Mouse (Mus musculus) forebrain, embryonic 15.5 days (tissue): ENCODE measurements around the gene Prx. TPM values are rescaled to one million over a fixed set of nuclear protein-coding genes. Genes with fewer than 3 reads are reported as not detected.

Experiments used
- ATAC-seq: fragments of 200-750 bp; cut with Nextera tagmentation; replicated peaks from 2 replicates; pipeline ENCODE4 v1.8.0; 2017; ENCODE audit warnings: mild to moderate bottlenecking, moderate TSS enrichment, moderate library complexity
- H3K27ac ChIP-seq: fragments of 300-500 bp; sonication (generic); replicated peaks from 2 replicates; pipeline ENCODE4 v1.5.1; 2015; ENCODE audit warnings: mild to moderate bottlenecking, inconsistent platforms
- H3K27me3 ChIP-seq: fragments of 300-500 bp; sonication (generic); 2 replicates; pipeline ENCODE4 v1.6.1; 2015; ENCODE audit warnings: inconsistent platforms
- H3K36me3 ChIP-seq: fragments of 300-500 bp; sonication (generic); 2 replicates; pipeline ENCODE4 v1.6.1; 2015; ENCODE audit warnings: mild to moderate bottlenecking, inconsistent platforms
- H3K4me1 ChIP-seq: fragments of 300-500 bp; sonication (generic); 2 replicates; pipeline ENCODE4 v1.6.1; 2015; ENCODE audit warnings: inconsistent platforms
- H3K4me2 ChIP-seq: fragments of 300-500 bp; sonication (generic); replicated peaks from 2 replicates; pipeline ENCODE4 v1.6.1; 2015; ENCODE audit warnings: mild to moderate bottlenecking, inconsistent platforms
- H3K4me3 ChIP-seq: fragments of 300-500 bp; sonication (generic); 2 replicates; pipeline ENCODE4 v1.5.1; 2015; ENCODE audit warnings: mild to moderate bottlenecking, inconsistent platforms
- H3K9ac ChIP-seq: fragments of 300-500 bp; sonication (generic); replicated peaks from 2 replicates; pipeline ENCODE4 v1.6.1; 2015; ENCODE audit warnings: mild to moderate bottlenecking, inconsistent platforms
- H3K9me3 ChIP-seq: fragments of 300-500 bp; sonication (generic); 2 replicates; pipeline ENCODE4 v1.6.1; 2016; ENCODE audit warnings: inconsistent platforms
- WGBS: fragments of 180-500 bp; shearing (Covaris S2); methylation state at CpG from one replicate; pipeline ENCODE4 v1.1.7; 2015; ENCODE audit warnings: mixed read lengths; 5-methylcytosine and 5-hydroxymethylcytosine counted together
- polyA plus RNA-seq: library from polyadenylated mRNA; unstranded; fragments of >200 nt; fragmentation: Nextera tagmentation; extraction: Ambion mirVana; gene quantifications from 2 replicates; pipeline ENCODE4 v1.2.1, GENCODE M21; 2015

Prx gene
- 1.1 and 1.3 TPM in 2 replicates for polyA plus RNA-seq

DNA sequence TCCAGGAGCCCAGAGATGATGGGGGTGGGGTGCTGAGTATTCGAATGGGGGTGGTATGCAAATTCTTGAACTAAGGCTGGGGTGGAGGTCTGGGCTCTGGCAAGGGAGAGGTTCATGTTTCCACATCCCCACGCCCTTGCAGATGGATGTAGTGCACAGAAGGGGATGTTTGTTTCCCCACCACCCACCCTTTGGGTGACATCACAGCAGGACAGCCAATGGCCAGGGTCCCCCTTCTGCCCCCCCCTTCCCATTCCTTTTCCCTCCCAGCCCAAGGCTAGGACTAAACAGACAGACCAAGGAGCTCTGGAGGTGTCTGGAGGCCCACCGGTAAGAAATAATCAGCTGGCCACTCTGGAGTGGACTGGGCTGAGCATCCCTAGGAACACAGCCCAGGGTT, at the start of gene Prx:
Gene Prx, plus strand, starts transcription at position 289 of the 400 bp plus-strand sequence.
- H3K4me2 ChIP-seq: no peak within 1 kb of the TSS
- WGBS: 68% methylated on average over 3 of the region's 3 CpGs
- no peaks in the 10 kb centered on the region for H3K36me3 ChIP-seq
- H3K27me3 ChIP-seq: no peaks in the 10 kb centered on the region
- H3K9ac ChIP-seq: no peak within 1 kb of the TSS
- no peaks in the 10 kb centered on the region for H3K4me1 ChIP-seq
- H3K27ac ChIP-seq: no peak within 1 kb of the TSS
- H3K4me3 ChIP-seq: no peak within 1 kb of the TSS
- no peak for ATAC-seq
- no peaks in the 10 kb centered on the region for H3K9me3 ChIP-seq

DNA sequence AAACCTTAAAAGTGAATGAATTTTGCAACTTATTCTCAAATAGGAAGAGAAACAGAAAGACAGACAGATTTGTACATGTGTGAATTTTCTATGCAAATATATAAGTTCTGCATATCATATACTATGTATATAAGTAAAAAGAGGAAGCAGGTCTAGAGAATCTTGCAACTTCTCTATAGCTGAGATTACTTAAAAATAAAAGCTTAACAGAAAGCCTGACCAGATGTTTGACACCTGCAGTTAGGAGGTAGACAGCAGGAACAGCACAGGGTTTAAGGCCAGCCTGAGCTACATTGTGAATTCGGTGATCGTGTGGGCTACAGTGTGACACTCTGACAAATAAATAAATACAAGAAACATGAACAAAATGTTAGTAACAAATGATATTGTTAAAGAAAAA, 47.8 kb upstream of the Prx start:
- Histone ChIP-seq H3K27ac (no peak overlapping the region), H3K9ac (no peak overlapping the region), H3K4me2 (no peak overlapping the region), H3K9me3 (no peaks in the 10 kb centered on the region), H3K27me3 (no peaks in the 10 kb centered on the region), H3K36me3 (no peaks in the 10 kb centered on the region), H3K4me1 (0 out of 2 replicates have a peak, but pooled peaks cover 9% of the 10 kb centered on the region), H3K4me3 (no peak overlapping the region)
- 95% methylated on average over 2 of the region's 2 CpGs for WGBS
- no peak for ATAC-seq

DNA sequence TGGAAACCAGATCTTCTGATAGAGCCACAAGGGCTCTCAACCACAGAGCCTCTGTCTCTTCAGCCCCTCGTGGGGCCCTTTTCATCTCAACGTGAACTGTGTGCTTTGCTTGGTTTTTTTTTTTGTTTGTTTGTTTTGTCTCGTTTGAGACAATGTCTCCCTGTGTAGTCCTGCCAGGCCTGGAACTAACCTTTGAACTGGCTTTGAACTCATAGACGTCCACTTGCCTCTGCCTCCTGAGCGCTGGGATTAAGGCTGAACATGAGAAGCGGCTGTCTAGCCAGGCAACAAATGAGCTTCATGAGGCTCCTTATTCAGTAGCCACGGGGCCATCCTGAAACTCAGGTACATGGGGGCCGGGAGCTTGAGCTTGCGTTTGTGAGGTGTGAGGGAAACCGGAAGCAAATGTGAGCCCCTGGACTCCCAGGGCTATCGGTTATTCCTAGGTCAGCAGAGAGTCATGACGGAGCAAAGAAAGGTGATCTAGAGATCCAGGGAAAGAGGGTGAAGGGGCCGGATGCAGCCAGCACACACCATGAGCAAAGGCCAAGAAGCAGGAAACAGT, 46.8 kb upstream of the Prx start:
- H3K27ac ChIP-seq: no peak overlapping the region
- no peak overlapping the region for H3K9ac ChIP-seq
- H3K9me3 ChIP-seq: no peaks in the 10 kb centered on the region
- no peaks in the 10 kb centered on the region for H3K27me3 ChIP-seq
- no peak overlapping the region for H3K4me3 ChIP-seq
- ATAC-seq: no peak
- H3K4me2 ChIP-seq: no peak overlapping the region
- no peaks in the 10 kb centered on the region for H3K36me3 ChIP-seq
- 0 out of 2 replicates have a peak, but pooled peaks cover 7% of the 10 kb centered on the region for H3K4me1 ChIP-seq
- WGBS: 53% methylated on average over 13 of the region's 13 CpGs

DNA sequence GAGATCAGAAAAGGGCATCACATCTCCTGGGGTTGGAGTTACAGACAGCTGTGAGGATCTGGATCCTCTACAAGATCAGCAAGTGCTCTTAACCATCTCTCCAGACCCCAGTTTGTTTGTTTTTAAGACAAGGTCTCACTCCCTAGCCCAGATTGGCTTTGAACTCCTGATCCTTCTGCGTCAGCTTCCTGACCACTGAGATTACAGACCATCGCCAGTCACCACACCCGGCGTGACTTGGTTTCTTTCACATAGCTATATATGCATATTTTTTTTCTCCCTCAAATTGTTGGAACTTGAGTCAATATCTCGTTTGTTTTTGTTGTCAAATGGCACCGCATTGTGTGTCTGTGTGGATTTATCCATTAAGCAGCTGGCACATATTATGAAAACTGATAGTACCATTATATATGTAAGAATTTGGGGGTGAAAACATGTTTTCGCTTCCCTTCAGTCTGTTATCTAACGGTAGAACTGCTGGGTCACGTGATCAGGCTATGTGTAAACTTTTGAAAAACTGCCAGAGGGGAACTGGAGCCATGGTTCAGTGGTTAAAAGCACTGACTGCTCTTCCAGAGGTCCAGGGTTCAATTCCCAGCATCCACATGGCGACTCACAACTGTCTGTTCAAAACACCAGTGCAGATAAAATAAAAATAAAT, 44.5 kb upstream of the Prx start:
- Histone ChIP-seq H3K9ac (no peak overlapping the region), H3K4me1 (no peaks in the 10 kb centered on the region), H3K36me3 (no peaks in the 10 kb centered on the region), H3K27ac (no peak overlapping the region), H3K9me3 (no peaks in the 10 kb centered on the region), H3K27me3 (no peaks in the 10 kb centered on the region), H3K4me2 (no peak overlapping the region), H3K4me3 (no peak overlapping the region)
- WGBS: 83% methylated on average over 10 of the region's 10 CpGs
- no peak for ATAC-seq

DNA sequence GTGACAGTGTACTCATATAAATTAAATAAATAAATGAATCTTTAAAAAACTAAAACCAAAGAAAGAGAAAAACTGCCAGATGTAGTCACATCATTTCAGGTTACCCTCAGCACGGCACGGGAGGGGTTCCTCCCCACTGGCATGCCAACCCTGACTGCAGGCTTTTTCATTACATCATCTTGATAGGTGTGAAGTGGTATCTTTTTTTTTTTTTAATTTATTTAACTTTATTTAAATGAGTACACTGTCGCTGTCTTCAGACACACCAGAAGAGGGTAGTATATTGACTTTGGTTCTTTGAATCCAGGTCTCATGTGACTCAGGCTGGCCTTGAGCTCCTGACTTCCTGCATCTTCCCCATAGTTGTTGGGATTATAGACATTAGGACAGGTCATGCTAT, 43.9 kb upstream of the Prx start:
- Histone ChIP-seq H3K27ac (no peak overlapping the region), H3K4me2 (no peak overlapping the region), H3K9me3 (no peaks in the 10 kb centered on the region), H3K4me1 (no peaks in the 10 kb centered on the region), H3K9ac (no peak overlapping the region), H3K36me3 (no peaks in the 10 kb centered on the region), H3K4me3 (no peak overlapping the region), H3K27me3 (no peaks in the 10 kb centered on the region)
- no peak for ATAC-seq
- 86% methylated on average over 3 of the region's 3 CpGs for WGBS

DNA sequence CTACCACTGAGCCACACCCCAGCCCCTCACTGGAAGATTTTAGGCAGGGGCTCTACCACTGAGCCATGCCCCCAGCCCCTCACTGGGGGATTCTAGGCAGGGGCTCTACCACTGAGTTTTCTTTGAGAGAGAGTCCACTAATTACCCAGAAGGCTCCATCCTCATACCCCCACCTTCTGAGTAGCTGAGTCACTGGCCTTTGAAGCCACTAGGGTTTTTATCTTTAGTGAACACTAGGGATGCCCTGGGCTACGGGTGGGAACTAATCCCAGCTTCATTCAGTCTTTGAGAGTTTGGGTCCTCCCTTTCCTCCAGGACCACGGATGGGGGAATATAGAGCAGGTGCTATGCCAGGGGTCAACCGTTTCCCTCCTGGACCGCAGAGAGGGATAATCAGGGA, 40.5 kb upstream of the Prx start:
- no peak for ATAC-seq
- no peak overlapping the region for H3K4me3 ChIP-seq
- 86% methylated on average over 4 of the region's 4 CpGs for WGBS
- H3K9me3 ChIP-seq: no peaks in the 10 kb centered on the region
- H3K27me3 ChIP-seq: no peaks in the 10 kb centered on the region
- no peak overlapping the region for H3K27ac ChIP-seq
- no peaks in the 10 kb centered on the region for H3K4me1 ChIP-seq
- H3K4me2 ChIP-seq: no peak overlapping the region
- no peaks in the 10 kb centered on the region for H3K36me3 ChIP-seq
- no peak overlapping the region for H3K9ac ChIP-seq

DNA sequence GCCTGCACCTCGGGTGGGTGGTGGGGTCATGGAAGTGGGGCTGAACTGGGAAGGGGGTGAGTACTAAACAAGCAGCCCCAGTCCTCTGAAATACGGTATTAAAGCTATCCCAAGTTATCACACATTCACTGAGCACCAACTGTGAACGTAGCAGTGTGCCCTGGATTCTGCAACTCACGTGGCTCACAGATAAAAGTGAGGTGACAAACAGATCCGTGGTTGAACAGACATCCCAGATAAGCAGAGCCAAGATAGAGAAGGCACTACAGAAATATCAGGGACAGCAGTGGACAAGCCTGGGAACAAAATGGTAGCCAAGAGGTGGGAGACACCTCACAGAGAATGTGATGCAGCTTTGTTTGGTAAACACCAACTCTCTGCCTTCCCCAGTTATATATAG, 39.5 kb upstream of the Prx start:
- Histone ChIP-seq H3K9ac (no peak overlapping the region), H3K9me3 (no peaks in the 10 kb centered on the region), H3K4me1 (no peaks in the 10 kb centered on the region), H3K27me3 (no peaks in the 10 kb centered on the region), H3K4me3 (no peak overlapping the region), H3K4me2 (no peak overlapping the region), H3K27ac (no peak overlapping the region), H3K36me3 (no peaks in the 10 kb centered on the region)
- 91% methylated on average over 5 of the region's 5 CpGs for WGBS
- no peak for ATAC-seq

DNA sequence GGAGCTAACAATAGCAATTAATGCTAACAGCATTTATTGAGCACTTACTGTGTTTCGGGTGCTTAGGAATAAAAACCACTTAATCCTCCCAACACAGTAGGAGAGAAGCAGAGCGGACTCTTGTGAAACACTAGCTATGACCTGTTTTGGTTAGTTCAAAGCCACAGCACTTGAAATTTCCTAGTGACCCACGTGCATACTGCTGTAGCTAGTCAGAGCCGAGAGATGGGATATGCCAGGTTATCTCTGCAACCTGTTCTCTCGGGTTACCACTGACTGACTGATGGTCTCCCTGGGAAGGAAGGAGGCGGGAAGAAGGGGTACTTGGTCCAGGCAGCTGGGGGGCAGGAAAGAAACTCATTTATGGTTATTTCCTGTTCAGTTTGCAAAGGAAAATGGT, 38.6 kb upstream of the Prx start:
- H3K27ac ChIP-seq: no peak overlapping the region
- no peak overlapping the region for H3K4me2 ChIP-seq
- no peak for ATAC-seq
- H3K9me3 ChIP-seq: no peaks in the 10 kb centered on the region
- H3K36me3 ChIP-seq: no peaks in the 10 kb centered on the region
- WGBS: 84% methylated on average over 6 of the region's 6 CpGs
- no peak overlapping the region for H3K4me3 ChIP-seq
- no peaks in the 10 kb centered on the region for H3K4me1 ChIP-seq
- no peaks in the 10 kb centered on the region for H3K27me3 ChIP-seq
- no peak overlapping the region for H3K9ac ChIP-seq

DNA sequence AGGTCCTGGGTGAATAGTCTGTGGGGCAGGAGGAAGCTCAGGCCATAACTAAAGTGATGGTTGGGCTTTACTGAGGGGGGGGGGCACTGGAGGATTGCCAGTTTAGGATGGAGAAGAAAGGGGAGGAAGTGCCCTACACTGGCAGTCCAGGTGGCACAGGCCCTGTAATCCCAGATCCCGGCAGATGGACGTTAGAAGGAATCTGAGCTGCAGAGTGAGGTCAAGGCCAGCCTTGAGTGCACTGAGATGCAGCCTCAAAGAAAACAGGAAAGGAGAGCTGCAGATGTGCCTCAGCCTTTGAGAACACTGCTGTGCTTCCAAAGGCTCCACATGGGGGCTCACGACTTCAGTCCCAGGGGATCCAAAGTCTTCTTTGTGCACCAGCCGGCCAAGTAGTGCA, 31.5 kb upstream of the Prx start:
- Histone ChIP-seq H3K27me3 (no peaks in the 10 kb centered on the region), H3K9ac (no peak overlapping the region), H3K4me1 (peaks cover 5% of the 10 kb centered on the region; the same call in 1 of the 2 replicates), H3K4me3 (no peak overlapping the region), H3K27ac (no peak overlapping the region), H3K36me3 (no peaks in the 10 kb centered on the region), H3K9me3 (no peaks in the 10 kb centered on the region), H3K4me2 (no peak overlapping the region)
- 32% methylated on average over 4 of the region's 4 CpGs for WGBS
- ATAC-seq: no peak

DNA sequence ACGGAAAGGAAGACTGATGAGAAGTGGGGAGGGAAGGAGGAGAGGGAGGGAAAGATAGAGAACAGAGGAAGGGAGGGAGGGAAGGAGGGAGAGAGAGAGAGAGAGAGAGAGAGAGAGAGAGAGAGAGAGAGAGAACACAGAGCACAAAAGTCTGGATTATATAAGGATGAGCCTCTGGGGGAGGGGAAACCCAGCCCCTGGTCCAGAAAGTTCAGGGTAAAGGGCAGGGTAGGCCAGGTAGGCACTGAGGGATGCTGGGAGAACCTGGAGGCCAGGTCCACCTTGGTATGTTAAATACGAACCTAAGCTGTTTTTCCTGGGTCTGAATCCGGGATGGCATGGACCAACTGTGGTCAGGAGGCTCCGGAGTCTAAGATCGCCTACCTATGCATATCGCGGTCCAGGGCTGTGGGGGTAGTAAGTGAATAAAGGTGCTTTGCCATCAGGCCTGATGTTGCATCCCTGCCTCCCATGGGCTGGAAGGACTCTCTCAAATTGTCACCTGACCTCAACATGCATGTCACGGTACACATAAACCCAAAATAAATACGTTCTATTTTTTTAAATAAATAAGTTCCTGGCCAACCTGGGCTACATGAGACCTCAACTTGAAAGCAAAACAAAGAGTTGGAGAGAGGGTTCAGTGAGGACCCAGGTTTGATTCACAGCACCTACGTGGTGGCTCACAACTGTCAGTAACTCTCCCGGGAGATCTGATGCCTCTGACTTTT, 27.6 kb upstream of the Prx start:
- Histone ChIP-seq H3K4me2 (no peak overlapping the region), H3K4me1 (peaks cover 19% of the 10 kb centered on the region), H3K9ac (no peak overlapping the region), H3K36me3 (peaks cover 2% of the 10 kb centered on the region; the same call in 1 of the 2 replicates), H3K27me3 (no peaks in the 10 kb centered on the region), H3K9me3 (no peaks in the 10 kb centered on the region), H3K27ac (no peak overlapping the region), H3K4me3 (no peak overlapping the region)
- 91% methylated on average over 11 of the region's 11 CpGs for WGBS
- no peak for ATAC-seq

DNA sequence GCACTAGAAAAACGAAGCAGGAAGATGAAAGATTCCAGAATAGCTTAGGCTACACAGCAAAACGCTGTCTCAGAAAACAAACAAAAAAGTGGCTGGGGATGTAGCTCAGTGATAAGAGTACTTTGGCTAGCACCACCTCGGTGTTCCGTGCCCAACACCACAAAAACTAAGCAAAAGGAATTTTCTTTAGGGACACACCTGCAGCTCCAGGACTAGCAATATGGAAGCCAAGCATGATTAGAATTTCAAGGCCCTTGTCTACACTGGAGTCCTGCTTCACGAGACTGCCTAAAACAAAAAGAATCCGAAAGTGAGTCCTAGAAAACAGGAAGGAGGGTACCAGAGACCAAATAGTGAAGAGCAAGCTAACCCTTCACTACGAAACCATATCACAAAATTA, 26.5 kb upstream of the Prx start:
- peak overlapping the region; percentile 86 for H3K4me2 ChIP-seq
- H3K4me1 ChIP-seq: peaks cover 19% of the 10 kb centered on the region
- H3K9ac ChIP-seq: no peak overlapping the region
- H3K9me3 ChIP-seq: no peaks in the 10 kb centered on the region
- no peaks in the 10 kb centered on the region for H3K27me3 ChIP-seq
- H3K27ac ChIP-seq: peak overlapping the region; percentile 93
- ATAC-seq: no peak
- 28% methylated on average over 7 of the region's 7 CpGs for WGBS
- H3K4me3 ChIP-seq: peak overlapping the region; percentile 77
- peaks cover 7% of the 10 kb centered on the region; the same call in 1 of the 2 replicates for H3K36me3 ChIP-seq

DNA sequence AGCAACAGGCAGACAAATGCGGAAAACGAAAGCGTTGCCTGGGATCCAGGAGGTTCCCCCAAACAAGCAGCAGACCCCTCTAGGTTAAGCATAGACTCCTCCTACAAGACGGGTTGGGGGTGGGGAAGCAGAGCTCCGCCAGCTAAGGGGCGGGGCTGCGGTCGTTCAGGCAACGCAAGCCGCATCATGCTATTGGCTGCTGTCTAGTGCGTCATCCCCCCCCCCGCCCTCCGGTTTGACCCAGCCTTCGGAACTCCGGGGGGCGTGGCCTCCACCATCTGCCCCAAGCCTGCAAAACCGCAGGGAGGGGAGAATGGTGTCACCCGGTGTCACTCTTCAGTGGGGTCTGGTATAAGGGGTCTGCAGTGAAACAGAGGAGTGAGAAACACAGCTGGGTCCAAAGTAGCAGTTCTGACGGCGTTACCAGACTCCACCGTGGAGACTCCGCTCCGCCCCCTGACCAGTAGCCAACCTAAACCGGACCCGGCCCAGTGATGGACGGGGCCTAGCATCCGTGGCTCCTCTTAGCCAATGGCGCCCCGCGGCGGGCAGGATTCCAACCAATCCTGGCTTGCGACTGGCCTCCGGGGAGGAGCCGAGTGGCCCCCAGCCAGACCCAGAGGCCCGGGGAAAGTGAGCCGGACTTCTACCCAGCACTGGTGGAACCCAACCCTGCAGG, 25.8 kb upstream of the Prx start, which contains the start of gene Sertad3:
Gene Sertad3, plus strand, starts transcription at position 613 of the 679 bp plus-strand sequence.
- WGBS: under 1% methylated on average over 36 of the region's 36 CpGs

More for the DNA sequence above, 25.8 kb upstream of the Prx start, which contains the start of gene Sertad3:
- peak within 1 kb of the TSS; percentile 49 for H3K9ac ChIP-seq
- no peaks in the 10 kb centered on the region for H3K27me3 ChIP-seq
- peak within 1 kb of the TSS; percentile 93 for H3K27ac ChIP-seq
- peak; percentile 90 for ATAC-seq
- H3K9me3 ChIP-seq: no peaks in the 10 kb centered on the region
- peak within 1 kb of the TSS; percentile 86 for H3K4me2 ChIP-seq
- peak within 1 kb of the TSS; percentile 77 for H3K4me3 ChIP-seq
- H3K4me1 ChIP-seq: peaks cover 19% of the 10 kb centered on the region
- peaks cover 7% of the 10 kb centered on the region; the same call in 1 of the 2 replicates for H3K36me3 ChIP-seq
